Mouse (Mus musculus): ENCODE results near the gene Mical3.

GRCm38 (mm10) chr6:120913783-120914182, 217.0 kb downstream of the Mical3 start:
- TF ChIP-seq POLR2A (IDR thresholded peaks at IDR 0.05; ENCODE audit: borderline replicate concordance, extremely low read depth, insufficient read depth, insufficient read length, poor library complexity, severe bottlenecking): no peak
- no peak for TF ChIP-seq CTCF (IDR thresholded peaks at IDR 0.05; ENCODE audit: borderline replicate concordance, extremely low read depth, insufficient read depth, insufficient read length)

Data from brain, embryonic 14.5 days (tissue).